Mouse (Mus musculus) kidney, postnatal 14 days (tissue): ENCODE measurements at regions not wholly inside any gene's neighbourhood (a gene's known extent, or its start where the extent isn't known, plus 50 kb on each side); places are given as distances from the start of the nearest gene placed in this dataset.
A peak's percentile ranks its signal among the peaks of the same experiment; 100 is the strongest.
"Not testable (repeated sequence)": the region's sequence is repeated elsewhere in the genome, so short reads cannot be mapped to it uniquely, and the experiment has no call there.

ENCODE experiments used
- DNase-seq: peaks from one replicate; pipeline ENCODE4 v3.0.0; 2022; ENCODE audit warnings: mixed read lengths

- no peak for DNase-seq
These were observed 54.4 kb upstream of the Lrpprc start for GRCm38 (mm10) chr17:84844950-84845349.

GRCm38 (mm10) chr17:84846141-84846540 lies 55.6 kb upstream of the Lrpprc start:
- DNase-seq, result no peak

- no peak for DNase-seq
These were observed 57.9 kb upstream of the Lrpprc start for GRCm38 (mm10) chr17:84848385-84849030.

- no peak for DNase-seq
These were observed 58.4 kb upstream of the Lrpprc start for GRCm38 (mm10) chr17:84849031-84849405.

GRCm38 (mm10) chr17:84850464-84850863 lies 59.9 kb upstream of the Lrpprc start:
- DNase-seq, result no peak

GRCm38 (mm10) chr17:84850893-84851292 lies 60.3 kb upstream of the Lrpprc start:
- DNase-seq, result no peak

GRCm38 (mm10) chr17:84856971-84857370 lies 66.4 kb upstream of the Lrpprc start:
- no peak for DNase-seq

GRCm38 (mm10) chr17:84858830-84859229 lies 68.2 kb upstream of the Lrpprc start:
- no peak for DNase-seq

GRCm38 (mm10) chr17:84859916-84860315 lies 69.3 kb upstream of the Lrpprc start:
- DNase-seq, result no peak

- no peak for DNase-seq
These were observed 70.2 kb upstream of the Lrpprc start for GRCm38 (mm10) chr17:84860835-84861234.

GRCm38 (mm10) chr17:84864231-84864630 lies 73.6 kb upstream of the Lrpprc start:
- DNase-seq, result not testable (repeated sequence)

GRCm38 (mm10) chr17:84865158-84865557 lies 74.6 kb upstream of the Lrpprc start:
- DNase-seq, result no peak

- no peak for DNase-seq
These were observed 75.0 kb upstream of the Lrpprc start for GRCm38 (mm10) chr17:84865566-84865965.

- DNase-seq, result no peak
These were observed 78.6 kb upstream of the Lrpprc start for GRCm38 (mm10) chr17:84869074-84869722.

GRCm38 (mm10) chr17:84873554-84873953 lies 83.0 kb upstream of the Lrpprc start:
- DNase-seq, result peak; percentile 88

- peak; percentile 67 for DNase-seq
These were observed 82.0 kb upstream of the Ppm1b start for GRCm38 (mm10) chr17:84874494-84874893.

- peak; percentile 65 for DNase-seq
These were observed 81.5 kb upstream of the Ppm1b start for GRCm38 (mm10) chr17:84875031-84875430.

GRCm38 (mm10) chr17:84876037-84876436 lies 80.5 kb upstream of the Ppm1b start:
- DNase-seq, result no peak

GRCm38 (mm10) chr17:84877176-84877863 lies 79.2 kb upstream of the Ppm1b start:
- peak; percentile 17 for DNase-seq

- peak; percentile 79 for DNase-seq
These were observed 78.7 kb upstream of the Ppm1b start for GRCm38 (mm10) chr17:84877864-84878224.

- DNase-seq, result no peak
These were observed 78.2 kb upstream of the Ppm1b start for GRCm38 (mm10) chr17:84878316-84878715.

- peak; percentile 63 for DNase-seq
These were observed 77.4 kb upstream of the Ppm1b start for GRCm38 (mm10) chr17:84879146-84879545.

GRCm38 (mm10) chr17:84880946-84881345 lies 75.6 kb upstream of the Ppm1b start:
- no peak for DNase-seq

GRCm38 (mm10) chr17:84888525-84888924 lies 68.0 kb upstream of the Ppm1b start:
- no peak for DNase-seq
